Mouse (Mus musculus): ENCODE measurements around the gene Ptprb. TPM values are rescaled to one million over a fixed set of nuclear protein-coding genes. Genes with fewer than 3 reads are reported as not detected.

The Ptprb gene
- polyA plus RNA-seq (2015; fragmentation: Nextera tagmentation; extraction: Ambion mirVana) = 2.7 and 2.8 TPM in 2 replicates

GRCm38 (mm10) chr10:116275280-116275679 lies at the start of gene Ptprb:
TSS of gene Ptprb (plus strand) at chr10:116275523.
- Histone ChIP-seq H3K36me3 (no peaks in the 10 kb centered on the region), H3K27ac (no peak within 1 kb of the TSS), H3K9ac (replicated peaks) (no peak within 1 kb of the TSS), H3K27me3 (no peaks in the 10 kb centered on the region), H3K4me1 (replicated peaks) (no peaks in the 10 kb centered on the region), H3K4me2 (replicated peaks) (no peak within 1 kb of the TSS), H3K9me3 (no peaks in the 10 kb centered on the region), H3K4me3 (replicated peaks) (no peak within 1 kb of the TSS)
- WGBS = 76% methylated on average over 7 of the region's 7 CpGs
- no peak for ATAC-seq

DNA sequence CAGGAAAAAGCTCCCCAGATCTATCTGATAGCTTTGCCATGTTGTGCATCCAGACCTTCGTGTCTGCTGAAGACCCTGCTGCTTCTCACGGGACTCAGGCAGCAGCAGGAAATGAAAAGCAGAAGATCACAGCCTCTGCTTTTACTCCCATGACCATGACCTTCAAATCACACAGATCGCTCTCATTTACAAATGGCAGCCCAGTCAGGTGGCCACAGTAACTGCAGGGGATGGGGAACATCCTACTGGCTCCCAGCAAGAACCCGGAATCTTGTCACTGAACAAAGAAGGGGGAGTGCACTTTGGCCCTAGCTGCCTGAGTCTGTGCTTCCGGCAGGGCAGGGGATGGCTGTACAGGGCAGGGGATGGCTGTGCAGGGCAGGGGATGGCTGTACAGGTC lies 40.0 kb upstream of the Ptprb start:
- Histone ChIP-seq H3K36me3 (no peaks in the 10 kb centered on the region), H3K27ac (no peak overlapping the region), H3K27me3 (no peaks in the 10 kb centered on the region), H3K4me2 (replicated peaks) (no peak overlapping the region), H3K9ac (replicated peaks) (no peak overlapping the region), H3K4me3 (replicated peaks) (no peak overlapping the region), H3K4me1 (replicated peaks) (no peaks in the 10 kb centered on the region), H3K9me3 (no peaks in the 10 kb centered on the region)
- WGBS = 58% methylated on average over 5 of the region's 5 CpGs
- ATAC-seq = no peak

DNA sequence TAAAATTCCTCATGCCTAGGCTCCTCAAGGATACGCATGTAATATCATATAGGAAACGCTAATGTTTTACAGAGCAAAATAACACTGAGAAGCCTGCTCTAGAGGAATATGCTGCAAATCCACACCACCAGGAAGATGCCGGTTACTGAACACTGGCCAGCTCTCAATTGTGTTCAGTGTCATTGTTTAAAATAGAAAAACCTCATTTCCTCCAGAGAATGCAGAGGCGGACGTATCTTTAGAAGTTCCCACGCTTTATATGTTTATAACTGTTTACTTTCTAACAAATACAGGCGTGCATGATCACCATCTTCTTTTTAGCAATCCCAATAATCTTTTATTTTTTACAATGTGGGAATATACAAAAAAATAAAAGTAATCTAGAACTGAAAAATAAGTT lies 33.1 kb upstream of the Ptprb start:
- Histone ChIP-seq H3K4me1 (replicated peaks) (no peaks in the 10 kb centered on the region), H3K4me2 (replicated peaks) (no peak overlapping the region), H3K27me3 (no peaks in the 10 kb centered on the region), H3K9ac (replicated peaks) (no peak overlapping the region), H3K36me3 (no peaks in the 10 kb centered on the region), H3K4me3 (replicated peaks) (no peak overlapping the region), H3K27ac (no peak overlapping the region), H3K9me3 (no peaks in the 10 kb centered on the region)
- WGBS = 79% methylated on average over 7 of the region's 7 CpGs
- ATAC-seq = no peak

DNA sequence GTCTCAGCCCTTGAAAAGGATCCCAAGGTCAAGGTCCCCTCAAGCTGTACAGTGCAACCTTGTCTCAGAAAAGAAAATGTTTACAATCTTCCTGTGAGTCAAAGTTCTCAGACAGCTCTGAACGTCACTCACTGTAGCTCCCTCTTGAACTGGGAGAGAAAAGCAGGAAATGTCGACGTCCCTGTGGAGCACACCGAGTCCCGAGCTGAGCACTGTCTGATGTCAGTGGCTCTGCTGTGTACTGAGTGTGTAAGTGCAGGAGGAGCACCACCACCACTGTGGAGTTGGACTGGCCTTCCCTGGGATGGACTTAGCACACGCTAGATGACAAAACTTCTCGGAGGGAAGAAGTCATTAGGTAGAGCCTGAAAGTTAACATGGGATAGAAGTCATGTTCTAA lies 31.9 kb upstream of the Ptprb start:
- 70% methylated on average over 7 of the region's 7 CpGs for WGBS
- Histone ChIP-seq H3K27me3 (no peaks in the 10 kb centered on the region), H3K9ac (replicated peaks) (no peak overlapping the region), H3K4me3 (replicated peaks) (no peak overlapping the region), H3K27ac (no peak overlapping the region), H3K36me3 (no peaks in the 10 kb centered on the region), H3K4me2 (replicated peaks) (no peak overlapping the region), H3K4me1 (replicated peaks) (no peaks in the 10 kb centered on the region), H3K9me3 (no peaks in the 10 kb centered on the region)
- ATAC-seq = no peak

DNA sequence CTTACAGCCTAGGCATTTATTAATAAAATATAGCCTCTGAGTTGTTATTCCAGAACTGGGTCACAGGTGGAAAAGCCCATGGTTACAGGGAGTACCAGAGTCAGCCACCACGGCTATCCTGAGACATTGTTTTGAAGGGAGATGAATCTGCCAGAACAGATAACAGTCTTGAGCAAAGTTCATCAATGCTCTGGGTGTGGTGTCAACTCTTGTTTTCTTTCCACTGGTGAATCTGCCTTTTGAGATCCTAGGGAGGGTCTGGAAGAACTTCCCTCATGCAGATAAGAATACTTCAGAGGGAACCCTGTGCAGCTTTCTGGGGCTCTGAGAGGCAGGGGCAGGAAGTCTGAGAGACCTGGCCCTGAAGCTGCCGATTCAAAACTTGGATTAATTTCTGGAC lies 29.7 kb upstream of the Ptprb start:
- Histone ChIP-seq H3K4me2 (replicated peaks) (no peak overlapping the region), H3K36me3 (no peaks in the 10 kb centered on the region), H3K4me1 (replicated peaks) (no peaks in the 10 kb centered on the region), H3K27ac (no peak overlapping the region), H3K9me3 (no peaks in the 10 kb centered on the region), H3K27me3 (no peaks in the 10 kb centered on the region), H3K9ac (replicated peaks) (no peak overlapping the region), H3K4me3 (replicated peaks) (no peak overlapping the region)
- ATAC-seq = no peak
- WGBS = 86% methylated on average over 2 of the region's 2 CpGs

DNA sequence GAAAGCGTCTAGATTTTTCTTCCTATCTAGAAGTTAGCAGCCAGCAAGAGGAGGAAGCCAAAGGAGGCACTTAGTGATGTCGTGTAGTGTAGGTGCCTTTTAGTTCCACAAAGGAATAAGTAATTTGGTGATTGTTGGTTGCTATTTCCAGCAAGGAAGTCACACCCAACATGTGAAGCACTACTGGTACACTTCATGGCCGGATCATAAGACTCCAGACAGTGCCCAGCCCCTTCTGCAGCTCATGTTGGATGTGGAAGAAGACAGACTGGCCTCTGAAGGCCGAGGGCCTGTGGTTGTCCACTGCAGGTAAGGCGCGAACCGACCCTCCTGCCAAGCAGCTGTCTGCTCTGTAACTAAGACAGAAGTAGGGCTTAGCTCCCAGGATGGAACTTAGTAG lies 22.7 kb upstream of the Ptprb start:
- H3K4me2 ChIP-seq (replicated peaks) = no peak overlapping the region
- WGBS = 93% methylated on average over 7 of the region's 7 CpGs
- H3K4me1 ChIP-seq (replicated peaks) = no peaks in the 10 kb centered on the region
- H3K27ac ChIP-seq = no peak overlapping the region
- no peak overlapping the region for H3K4me3 ChIP-seq (replicated peaks)
- no peaks in the 10 kb centered on the region for H3K36me3 ChIP-seq
- no peaks in the 10 kb centered on the region for H3K27me3 ChIP-seq
- H3K9me3 ChIP-seq = no peaks in the 10 kb centered on the region
- no peak overlapping the region for H3K9ac ChIP-seq (replicated peaks)
- ATAC-seq = no peak

DNA sequence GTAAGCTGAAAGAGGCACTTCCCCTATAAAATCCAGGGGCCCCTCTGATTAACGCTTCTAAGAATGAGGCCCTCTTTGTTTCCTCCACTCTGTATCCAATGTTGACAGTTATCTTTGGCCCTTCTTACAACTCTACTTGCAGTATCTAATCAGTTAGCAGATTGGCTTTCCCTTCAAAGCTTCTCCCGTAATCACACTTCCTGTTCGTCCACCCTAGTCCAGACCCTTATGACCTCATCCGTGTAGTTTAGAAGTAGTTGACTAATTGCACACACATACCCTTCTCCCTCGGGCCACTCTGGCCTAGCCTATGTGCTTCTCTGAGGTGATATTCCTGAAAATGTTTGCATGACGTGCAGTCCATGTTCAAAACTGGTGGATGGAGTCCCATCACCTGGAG lies 21.4 kb upstream of the Ptprb start:
- Histone ChIP-seq H3K4me2 (replicated peaks) (no peak overlapping the region), H3K9me3 (no peaks in the 10 kb centered on the region), H3K36me3 (no peaks in the 10 kb centered on the region), H3K4me1 (replicated peaks) (no peaks in the 10 kb centered on the region), H3K27me3 (no peaks in the 10 kb centered on the region), H3K4me3 (replicated peaks) (no peak overlapping the region), H3K27ac (no peak overlapping the region), H3K9ac (replicated peaks) (no peak overlapping the region)
- WGBS = 87% methylated on average over 6 of the region's 6 CpGs
- ATAC-seq = no peak

GRCm38 (mm10) chr10:116259298-116259697 lies 16.0 kb upstream of the Ptprb start:
- Histone ChIP-seq H3K36me3 (no peaks in the 10 kb centered on the region), H3K4me2 (replicated peaks) (no peak overlapping the region), H3K4me3 (replicated peaks) (no peak overlapping the region), H3K4me1 (replicated peaks) (no peaks in the 10 kb centered on the region), H3K9ac (replicated peaks) (no peak overlapping the region), H3K27me3 (no peaks in the 10 kb centered on the region), H3K27ac (no peak overlapping the region), H3K9me3 (no peaks in the 10 kb centered on the region)
- WGBS = 79% methylated on average over 4 of the region's 4 CpGs
- ATAC-seq = no peak

GRCm38 (mm10) chr10:116260658-116261433 lies 14.5 kb upstream of the Ptprb start:
- H3K27ac ChIP-seq = no peak overlapping the region
- no peak overlapping the region for H3K4me3 ChIP-seq (replicated peaks)
- H3K4me1 ChIP-seq (replicated peaks) = no peaks in the 10 kb centered on the region
- H3K9ac ChIP-seq (replicated peaks) = no peak overlapping the region
- H3K9me3 ChIP-seq = no peaks in the 10 kb centered on the region
- no peak for ATAC-seq
- H3K4me2 ChIP-seq (replicated peaks) = no peak overlapping the region
- no peaks in the 10 kb centered on the region for H3K36me3 ChIP-seq
- 72% methylated on average over 13 of the region's 13 CpGs for WGBS
- H3K27me3 ChIP-seq = no peaks in the 10 kb centered on the region

DNA sequence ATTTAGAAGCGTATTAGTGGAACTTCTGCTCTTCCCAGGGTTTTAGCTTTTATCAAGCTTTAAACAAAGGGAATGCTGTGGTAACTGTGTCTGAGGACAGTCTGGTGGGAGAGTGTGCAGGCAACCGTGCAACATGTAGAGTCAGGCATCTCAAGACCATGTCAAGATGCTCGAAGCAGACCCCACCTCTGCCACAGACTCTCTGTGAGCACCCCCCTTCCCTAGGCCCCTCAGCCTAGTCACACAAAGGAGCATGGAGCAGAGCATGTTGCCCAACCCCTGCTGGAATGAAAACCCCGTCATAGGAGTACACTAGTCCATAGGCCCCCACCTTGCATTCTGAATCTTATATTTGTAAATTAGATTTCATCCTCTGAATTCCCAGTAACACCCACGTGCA lies 13.8 kb upstream of the Ptprb start:
- WGBS = 53% methylated on average over 5 of the region's 5 CpGs
- Histone ChIP-seq H3K9ac (replicated peaks) (no peak overlapping the region), H3K36me3 (no peaks in the 10 kb centered on the region), H3K27ac (no peak overlapping the region), H3K27me3 (no peaks in the 10 kb centered on the region), H3K4me1 (replicated peaks) (no peaks in the 10 kb centered on the region), H3K9me3 (no peaks in the 10 kb centered on the region), H3K4me2 (replicated peaks) (no peak overlapping the region), H3K4me3 (replicated peaks) (no peak overlapping the region)
- no peak for ATAC-seq

- Histone ChIP-seq H3K27me3 (no peaks in the 10 kb centered on the region), H3K9ac (replicated peaks) (no peak overlapping the region), H3K4me1 (replicated peaks) (no peaks in the 10 kb centered on the region), H3K4me3 (replicated peaks) (no peak overlapping the region), H3K9me3 (no peaks in the 10 kb centered on the region), H3K36me3 (no peaks in the 10 kb centered on the region), H3K27ac (no peak overlapping the region), H3K4me2 (replicated peaks) (no peak overlapping the region)
- ATAC-seq = no peak
- WGBS = 84% methylated on average over 11 of the region's 11 CpGs
These were observed 10.8 kb upstream of the Ptprb start for GRCm38 (mm10) chr10:116264521-116264920.

DNA sequence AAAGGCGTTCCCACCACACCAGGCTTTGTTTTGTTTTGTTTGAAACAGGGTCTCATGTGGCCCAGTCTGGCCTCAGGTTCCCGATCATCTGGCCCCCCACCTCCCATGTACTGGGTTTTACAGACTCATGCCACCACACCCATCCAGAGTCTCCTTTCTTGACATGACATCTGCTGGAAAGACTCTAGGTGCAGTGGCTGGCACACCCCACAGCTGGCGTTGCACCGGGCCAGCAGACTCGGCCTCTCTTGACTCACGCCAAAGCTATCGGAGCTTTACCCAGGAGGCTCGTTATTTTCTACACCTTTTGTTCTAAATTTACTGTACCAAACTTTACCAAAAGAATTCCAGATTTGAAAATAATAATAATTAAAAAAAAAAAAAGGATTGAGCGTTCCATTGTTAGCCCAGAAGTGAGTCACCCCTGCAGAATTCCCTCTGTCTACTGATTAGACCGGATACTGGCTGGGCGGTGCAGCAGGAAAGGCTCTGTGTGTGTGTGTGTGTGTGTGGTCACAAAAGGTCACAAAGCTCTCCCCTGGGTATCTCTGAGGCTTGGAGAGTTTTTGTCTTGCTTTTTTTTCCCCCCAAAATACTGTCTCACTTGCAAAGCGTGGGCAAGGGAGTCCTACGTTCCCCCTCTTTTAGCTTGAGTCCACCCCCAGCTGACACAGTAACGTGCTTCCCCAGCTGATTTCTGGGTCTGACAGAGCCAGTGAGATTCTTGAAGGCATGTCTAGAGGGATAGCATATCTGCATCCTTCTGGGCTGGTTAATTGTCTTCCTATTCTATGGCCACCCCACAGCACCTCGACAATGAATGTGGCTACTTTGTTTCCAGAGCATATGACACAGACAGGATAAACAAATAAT lies 8.5 kb upstream of the Ptprb start:
- Histone ChIP-seq H3K9ac (replicated peaks) (no peak overlapping the region), H3K4me2 (replicated peaks) (no peak overlapping the region), H3K27ac (peak overlapping the region; percentile 32; the same call in 1 of the 2 replicates), H3K27me3 (no peaks in the 10 kb centered on the region), H3K36me3 (no peaks in the 10 kb centered on the region), H3K4me3 (replicated peaks) (no peak overlapping the region), H3K9me3 (no peaks in the 10 kb centered on the region), H3K4me1 (replicated peaks) (no peaks in the 10 kb centered on the region)
- no peak for ATAC-seq
- WGBS = 71% methylated on average over 15 of the region's 15 CpGs

Measured in midbrain, embryonic 13.5 days (tissue).